Mouse (Mus musculus) spleen, postnatal 4 days (tissue): ENCODE measurements around the gene Tgm2.

Experiments
- DNase-seq, 2 experiments: peaks; one replicate each; pipeline ENCODE4 v3.0.0; 2022; ENCODE audit warnings: low spot score in 2 of 2

Tgm2 gene

DNA sequence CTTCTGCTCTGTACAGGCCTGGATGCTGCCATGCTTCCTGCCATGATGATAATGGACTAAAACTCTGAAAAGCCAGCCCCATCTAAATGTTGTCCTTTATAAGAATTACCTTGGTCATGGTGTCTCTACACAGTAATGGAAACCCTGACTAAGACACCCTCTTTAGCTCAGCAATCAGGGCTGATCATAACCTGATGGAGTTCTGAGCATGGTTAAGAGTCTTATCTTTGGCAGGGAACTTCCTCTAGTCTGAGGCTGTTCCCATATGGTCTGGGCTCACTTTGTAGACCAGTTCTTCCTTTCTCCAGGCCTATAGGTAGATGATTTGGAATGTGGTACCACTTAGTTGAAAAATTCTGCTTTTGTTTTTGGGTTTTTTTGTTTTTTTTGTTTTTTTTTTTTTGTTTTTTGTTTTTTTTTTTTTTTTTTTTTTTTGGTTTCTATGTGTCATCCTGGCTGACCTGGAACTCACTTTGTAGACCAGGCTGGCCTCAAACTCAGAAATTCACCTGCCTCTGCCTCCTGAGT is 77.7 kb downstream of the Tgm2 start:
- no peak for DNase-seq

DNA sequence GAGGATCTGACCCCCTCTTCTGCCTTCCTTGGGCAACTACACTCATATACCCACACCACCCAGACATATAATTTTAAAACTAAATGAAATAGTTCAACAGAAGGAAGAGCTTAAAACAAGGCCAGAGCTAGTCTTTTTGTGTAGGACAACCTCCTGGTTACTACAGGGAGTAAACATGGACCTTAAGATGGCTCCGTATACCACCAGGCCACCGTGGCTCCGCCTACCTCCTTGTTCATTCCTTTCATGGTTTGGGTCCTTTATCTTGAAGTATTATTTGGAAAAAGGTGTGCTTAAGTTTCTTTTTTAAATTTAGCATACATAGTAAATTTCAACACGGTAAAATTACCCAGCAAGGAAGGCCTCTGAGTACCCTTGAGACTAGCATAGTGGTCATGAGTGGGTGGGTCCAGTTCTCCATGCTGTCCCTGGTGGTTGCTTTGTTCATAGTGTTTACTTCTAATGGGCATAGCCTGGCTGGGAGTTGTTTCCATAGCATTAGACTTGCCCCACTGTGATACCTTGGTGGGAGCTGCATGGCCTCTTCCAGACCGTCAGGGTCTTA is 78.9 kb downstream of the Tgm2 start:
- no peak for DNase-seq

- no peak for DNase-seq
These were observed 79.8 kb downstream of the Tgm2 start for GRCm38 (mm10) chr2:158066456-158066855.
